Mouse (Mus musculus): ENCODE results near the gene Sacm1l. TPM values are rescaled to one million over a fixed set of nuclear protein-coding genes. Genes with fewer than 3 reads are reported as not detected.

Gene Sacm1l
- polyA plus RNA-seq, 1 experiment from 2014 or later = 52.7 TPM

GRCm38 (mm10) chr9:123597376-123597775 lies 67.8 kb downstream of the Sacm1l start:
- Histone ChIP-seq H3K36me3 (peaks cover 21% of the 10 kb centered on the region), H3K9ac (no peak overlapping the region), H3K9me3 (no peaks in the 10 kb centered on the region), H3K4me2 (replicated peaks) (no peak overlapping the region), H3K27ac (no peak overlapping the region), H3K4me3 (no peak overlapping the region), H3K27me3 (no peaks in the 10 kb centered on the region), H3K4me1 (no peaks in the 10 kb centered on the region)
- 92% methylated on average over 2 of the region's 2 CpGs for WGBS
- ATAC-seq (ENCODE audit: low FRiP score, low read depth) = no peak

DNA sequence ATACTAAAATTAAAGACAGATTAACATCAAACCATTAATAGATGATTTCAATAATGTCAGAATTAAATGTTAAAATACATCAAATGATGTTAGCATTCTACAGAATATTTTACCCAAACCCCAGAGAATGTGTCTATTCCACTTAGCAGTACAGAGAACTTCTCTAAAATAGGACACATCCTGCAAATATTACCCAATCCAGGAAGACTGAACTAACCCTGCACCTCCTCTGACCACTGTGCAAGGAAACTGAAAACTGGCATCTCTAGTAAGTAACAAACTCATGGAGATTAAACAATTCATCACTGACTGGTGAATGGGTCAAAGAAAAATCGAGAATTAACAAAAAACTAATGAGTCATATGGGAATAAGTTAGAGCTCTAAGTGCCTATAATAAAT lies 72.0 kb downstream of the Sacm1l start:
- ATAC-seq (ENCODE audit: low FRiP score, low read depth) = no peak
- Histone ChIP-seq H3K4me1 (no peaks in the 10 kb centered on the region), H3K9me3 (no peaks in the 10 kb centered on the region), H3K4me3 (no peak overlapping the region), H3K27me3 (no peaks in the 10 kb centered on the region), H3K36me3 (no peaks in the 10 kb centered on the region), H3K9ac (no peak overlapping the region), H3K27ac (no peak overlapping the region), H3K4me2 (replicated peaks) (no peak overlapping the region)
- WGBS = 75% methylated on average over 1 of the region's 1 CpGs

DNA sequence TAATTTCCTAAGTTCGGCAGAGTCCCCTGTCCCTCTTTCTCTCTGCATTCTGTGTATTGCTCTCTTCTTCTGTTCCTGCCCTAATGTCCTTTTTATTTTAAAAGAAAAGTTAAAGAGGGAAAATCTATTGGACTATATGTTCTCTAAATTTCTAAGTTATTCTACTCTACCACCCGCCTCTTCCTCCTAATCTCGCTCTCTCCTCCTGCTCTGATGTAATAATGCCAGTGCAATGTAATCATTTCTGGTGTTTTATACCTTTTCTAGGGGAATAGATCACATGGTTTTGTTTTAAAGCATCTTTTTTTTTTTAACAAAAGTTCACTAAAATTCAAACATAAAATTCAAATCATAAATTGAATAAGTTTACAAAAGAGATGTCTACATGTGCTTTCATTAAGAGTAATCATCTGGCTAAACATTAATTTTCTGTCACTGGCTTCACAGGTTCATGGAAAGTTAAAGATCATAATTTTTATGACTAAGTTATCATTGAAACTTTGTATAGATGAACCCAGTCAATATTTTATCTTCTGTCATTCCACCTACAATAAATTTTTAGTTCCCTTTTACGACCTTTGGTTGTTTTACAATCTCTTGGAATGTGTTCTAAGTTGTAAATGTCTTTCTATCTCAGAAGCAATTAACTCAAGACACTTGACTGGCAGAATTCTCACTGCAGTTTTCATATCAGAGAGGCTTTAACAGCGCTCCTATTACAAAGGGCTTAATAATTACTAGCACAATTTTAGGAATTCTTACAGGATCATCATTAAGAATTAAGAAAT lies 90.9 kb downstream of the Sacm1l start:
- H3K27ac ChIP-seq = no peak overlapping the region
- H3K4me3 ChIP-seq = no peak overlapping the region
- H3K27me3 ChIP-seq = no peaks in the 10 kb centered on the region
- WGBS = 78% methylated on average over 5 of the region's 5 CpGs
- no peaks in the 10 kb centered on the region for H3K4me1 ChIP-seq
- H3K36me3 ChIP-seq = no peaks in the 10 kb centered on the region
- H3K9me3 ChIP-seq = no peaks in the 10 kb centered on the region
- ATAC-seq (ENCODE audit: low FRiP score, low read depth) = no peak
- no peak overlapping the region for H3K9ac ChIP-seq
- H3K4me2 ChIP-seq (replicated peaks) = no peak overlapping the region

- ATAC-seq (ENCODE audit: low FRiP score, low read depth) = no peak
- H3K4me1 ChIP-seq = no peaks in the 10 kb centered on the region
- no peak overlapping the region for H3K27ac ChIP-seq
- H3K4me3 ChIP-seq = no peak overlapping the region
- 83% methylated on average over 2 of the region's 2 CpGs for WGBS
- no peaks in the 10 kb centered on the region for H3K36me3 ChIP-seq
- no peaks in the 10 kb centered on the region for H3K9me3 ChIP-seq
- H3K4me2 ChIP-seq (replicated peaks) = no peak overlapping the region
- H3K27me3 ChIP-seq = no peaks in the 10 kb centered on the region
- no peak overlapping the region for H3K9ac ChIP-seq
These were observed 95.2 kb downstream of the Sacm1l start for GRCm38 (mm10) chr9:123624741-123625140.

GRCm38 (mm10) chr9:123625821-123626220 lies 96.3 kb downstream of the Sacm1l start:
- no peak overlapping the region for H3K4me3 ChIP-seq
- no peaks in the 10 kb centered on the region for H3K27me3 ChIP-seq
- no peak for ATAC-seq (ENCODE audit: low FRiP score, low read depth)
- H3K27ac ChIP-seq = no peak overlapping the region
- no peak overlapping the region for H3K9ac ChIP-seq
- no peaks in the 10 kb centered on the region for H3K4me1 ChIP-seq
- WGBS = 91% methylated on average over 11 of the region's 11 CpGs
- H3K36me3 ChIP-seq = no peaks in the 10 kb centered on the region
- H3K9me3 ChIP-seq = no peaks in the 10 kb centered on the region
- no peak overlapping the region for H3K4me2 ChIP-seq (replicated peaks)

GRCm38 (mm10) chr9:123631666-123632065 lies 102.1 kb downstream of the Sacm1l start:
- no peaks in the 10 kb centered on the region for H3K4me1 ChIP-seq
- no peak for ATAC-seq (ENCODE audit: low FRiP score, low read depth)
- no peak overlapping the region for H3K27ac ChIP-seq
- H3K4me2 ChIP-seq (replicated peaks) = no peak overlapping the region
- no peak overlapping the region for H3K4me3 ChIP-seq
- WGBS = 89% methylated on average over 3 of the region's 3 CpGs
- no peaks in the 10 kb centered on the region for H3K36me3 ChIP-seq
- no peaks in the 10 kb centered on the region for H3K27me3 ChIP-seq
- H3K9ac ChIP-seq = no peak overlapping the region
- no peaks in the 10 kb centered on the region for H3K9me3 ChIP-seq

- H3K27ac ChIP-seq = no peak within 1 kb of the TSS
- H3K27me3 ChIP-seq = no peaks in the 10 kb centered on the region
- WGBS = 82% methylated on average over 6 of the region's 6 CpGs
- no peaks in the 10 kb centered on the region for H3K9me3 ChIP-seq
- no peaks in the 10 kb centered on the region for H3K36me3 ChIP-seq
- no peak within 1 kb of the TSS for H3K9ac ChIP-seq
- H3K4me2 ChIP-seq (replicated peaks) = no peak within 1 kb of the TSS
- ATAC-seq (ENCODE audit: low FRiP score, low read depth) = no peak
- H3K4me1 ChIP-seq = no peaks in the 10 kb centered on the region
- no peak within 1 kb of the TSS for H3K4me3 ChIP-seq
These were observed 102.7 kb downstream of the Sacm1l start, which contains the start of gene Slc6a20b for GRCm38 (mm10) chr9:123632281-123632680. TSS of gene Slc6a20b (minus strand) at chr9:123632565.

- H3K4me1 ChIP-seq = no peaks in the 10 kb centered on the region
- no peaks in the 10 kb centered on the region for H3K9me3 ChIP-seq
- no peaks in the 10 kb centered on the region for H3K27me3 ChIP-seq
- no peak overlapping the region for H3K4me2 ChIP-seq (replicated peaks)
- ATAC-seq (ENCODE audit: low FRiP score, low read depth) = no peak
- H3K36me3 ChIP-seq = no peaks in the 10 kb centered on the region
- H3K4me3 ChIP-seq = no peak overlapping the region
- H3K9ac ChIP-seq = no peak overlapping the region
- WGBS = 87% methylated on average over 3 of the region's 3 CpGs
- H3K27ac ChIP-seq = no peak overlapping the region
These were observed 103.4 kb downstream of the Sacm1l start for GRCm38 (mm10) chr9:123632993-123633392.

GRCm38 (mm10) chr9:123636771-123637170 lies 107.2 kb downstream of the Sacm1l start:
- Histone ChIP-seq H3K27ac (no peak overlapping the region), H3K27me3 (no peaks in the 10 kb centered on the region), H3K4me2 (replicated peaks) (no peak overlapping the region), H3K4me1 (no peaks in the 10 kb centered on the region), H3K36me3 (no peaks in the 10 kb centered on the region), H3K4me3 (no peak overlapping the region), H3K9ac (no peak overlapping the region), H3K9me3 (no peaks in the 10 kb centered on the region)
- 75% methylated on average over 5 of the region's 5 CpGs for WGBS
- ATAC-seq (ENCODE audit: low FRiP score, low read depth) = no peak

GRCm38 (mm10) chr9:123638231-123638630 lies 108.7 kb downstream of the Sacm1l start:
- no peak overlapping the region for H3K27ac ChIP-seq
- H3K36me3 ChIP-seq = no peaks in the 10 kb centered on the region
- H3K9ac ChIP-seq = no peak overlapping the region
- no peak for ATAC-seq (ENCODE audit: low FRiP score, low read depth)
- no peaks in the 10 kb centered on the region for H3K9me3 ChIP-seq
- no peak overlapping the region for H3K4me2 ChIP-seq (replicated peaks)
- H3K27me3 ChIP-seq = no peaks in the 10 kb centered on the region
- no peak overlapping the region for H3K4me3 ChIP-seq
- no peaks in the 10 kb centered on the region for H3K4me1 ChIP-seq

DNA sequence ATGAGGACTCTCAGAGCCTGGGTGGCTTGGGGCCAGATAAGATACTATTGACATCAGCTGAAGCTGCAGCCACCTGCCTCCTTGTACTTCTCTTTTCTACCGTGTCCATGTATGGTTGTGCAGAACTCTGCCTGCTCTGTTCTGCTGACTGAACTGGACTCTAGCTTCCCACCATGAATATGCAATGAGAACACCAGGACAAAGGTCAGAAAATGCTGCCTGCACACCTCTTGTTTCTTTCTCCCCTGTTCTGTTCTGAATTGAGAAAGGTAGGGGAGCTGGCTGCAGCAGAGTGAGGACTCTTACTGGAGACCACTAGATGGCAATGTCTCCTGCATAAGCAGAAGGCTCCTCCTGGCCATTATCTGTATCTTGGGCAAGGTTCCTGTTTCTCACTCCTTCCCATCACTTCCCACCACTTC lies 109.1 kb downstream of the Sacm1l start:
- Histone ChIP-seq H3K27me3 (no peaks in the 10 kb centered on the region), H3K9me3 (no peaks in the 10 kb centered on the region), H3K9ac (no peak overlapping the region), H3K27ac (no peak overlapping the region), H3K36me3 (no peaks in the 10 kb centered on the region), H3K4me2 (replicated peaks) (no peak overlapping the region), H3K4me3 (no peak overlapping the region), H3K4me1 (no peaks in the 10 kb centered on the region)
- WGBS = 88% methylated on average over 1 of the region's 1 CpGs
- no peak for ATAC-seq (ENCODE audit: low FRiP score, low read depth)

DNA sequence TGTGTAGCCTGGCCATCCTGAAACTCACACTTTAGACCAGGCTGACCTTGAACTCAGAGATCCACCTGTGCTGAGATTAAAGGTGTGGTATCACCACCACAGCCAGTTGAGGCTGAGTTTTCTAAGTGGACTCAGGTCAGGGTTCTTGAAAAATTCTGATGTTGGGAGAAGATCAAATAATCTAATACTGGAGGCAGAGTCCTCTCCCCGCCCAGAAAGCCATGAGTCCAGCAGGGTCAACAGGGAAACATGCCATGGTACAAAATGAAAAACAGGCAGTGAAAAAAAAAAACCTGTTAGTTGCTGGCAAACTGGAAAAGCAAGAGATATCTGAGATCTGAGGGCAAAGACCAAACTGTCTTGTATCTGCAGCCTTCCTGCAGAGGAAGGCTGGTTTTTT lies 110.5 kb downstream of the Sacm1l start:
- 69% methylated on average over 1 of the region's 1 CpGs for WGBS
- H3K4me3 ChIP-seq = no peak overlapping the region
- no peaks in the 10 kb centered on the region for H3K27me3 ChIP-seq
- no peak overlapping the region for H3K9ac ChIP-seq
- no peak overlapping the region for H3K4me2 ChIP-seq (replicated peaks)
- H3K9me3 ChIP-seq = no peaks in the 10 kb centered on the region
- no peaks in the 10 kb centered on the region for H3K36me3 ChIP-seq
- no peaks in the 10 kb centered on the region for H3K4me1 ChIP-seq
- no peak for ATAC-seq (ENCODE audit: low FRiP score, low read depth)
- H3K27ac ChIP-seq = no peak overlapping the region

All from limb, embryonic 13.5 days (tissue).